Mouse (Mus musculus): ENCODE measurements around the gene Ptprd. TPM values are rescaled to one million over a fixed set of nuclear protein-coding genes. Genes with fewer than 3 reads are reported as not detected.

Gene Ptprd
- polyA plus RNA-seq, 1 experiment from 2014 or later = 57.1 TPM

- ATAC-seq (ENCODE audit: low FRiP score) = no peak
Observed at GRCm38 (mm10) chr4:77155037-77155436, 1056.7 kb downstream of the Ptprd start.

GRCm38 (mm10) chr4:77124852-77125251 lies 1086.9 kb downstream of the Ptprd start:
- no peak for ATAC-seq (ENCODE audit: low FRiP score)

More at GRCm38 (mm10) chr4:77155037-77155436, 1056.7 kb downstream of the Ptprd start:
- 95% methylated on average over 1 of the region's 1 CpGs for WGBS
- no peaks in the 10 kb centered on the region for H3K27me3 ChIP-seq
- H3K9ac ChIP-seq = no peak overlapping the region
- no peak overlapping the region for H3K4me2 ChIP-seq (replicated peaks)
- no peaks in the 10 kb centered on the region for H3K9me3 ChIP-seq (replicated peaks)
- no peaks in the 10 kb centered on the region for H3K36me3 ChIP-seq
- no peak overlapping the region for H3K27ac ChIP-seq
- no peak overlapping the region for H3K4me3 ChIP-seq
- H3K4me1 ChIP-seq = no peaks in the 10 kb centered on the region

GRCm38 (mm10) chr4:77110894-77111293 lies 1100.9 kb downstream of the Ptprd start:
- Histone ChIP-seq H3K4me1 (no peaks in the 10 kb centered on the region), H3K9me3 (replicated peaks) (no peaks in the 10 kb centered on the region), H3K9ac (no peak overlapping the region), H3K36me3 (no peaks in the 10 kb centered on the region), H3K27me3 (no peaks in the 10 kb centered on the region), H3K4me2 (replicated peaks) (no peak overlapping the region), H3K27ac (no peak overlapping the region), H3K4me3 (no peak overlapping the region)
- 79% methylated on average over 1 of the region's 1 CpGs for WGBS
- ATAC-seq (ENCODE audit: low FRiP score) = no peak

More at GRCm38 (mm10) chr4:77124852-77125251, 1086.9 kb downstream of the Ptprd start:
- no peaks in the 10 kb centered on the region for H3K9me3 ChIP-seq (replicated peaks)
- no peak overlapping the region for H3K27ac ChIP-seq
- H3K4me1 ChIP-seq = no peaks in the 10 kb centered on the region
- no peak overlapping the region for H3K4me2 ChIP-seq (replicated peaks)
- H3K27me3 ChIP-seq = no peaks in the 10 kb centered on the region
- H3K36me3 ChIP-seq = no peaks in the 10 kb centered on the region
- no peak overlapping the region for H3K4me3 ChIP-seq
- H3K9ac ChIP-seq = no peak overlapping the region
- WGBS = 92% methylated on average over 2 of the region's 2 CpGs

GRCm38 (mm10) chr4:77107291-77107690 lies 1104.5 kb downstream of the Ptprd start:
- H3K36me3 ChIP-seq = no peaks in the 10 kb centered on the region
- no peaks in the 10 kb centered on the region for H3K4me1 ChIP-seq
- no peak for ATAC-seq (ENCODE audit: low FRiP score)
- H3K4me3 ChIP-seq = no peak overlapping the region
- H3K27me3 ChIP-seq = no peaks in the 10 kb centered on the region
- no peak overlapping the region for H3K27ac ChIP-seq
- H3K4me2 ChIP-seq (replicated peaks) = no peak overlapping the region
- no peak overlapping the region for H3K9ac ChIP-seq
- H3K9me3 ChIP-seq (replicated peaks) = no peaks in the 10 kb centered on the region
- WGBS = 77% methylated on average over 2 of the region's 2 CpGs

- ATAC-seq (ENCODE audit: low FRiP score) = no peak
- 47% methylated on average over 3 of the region's 3 CpGs for WGBS
- H3K27me3 ChIP-seq = no peaks in the 10 kb centered on the region
Observed at GRCm38 (mm10) chr4:77083165-77083564, 1128.6 kb downstream of the Ptprd start.

GRCm38 (mm10) chr4:77077607-77078006 lies 1134.2 kb downstream of the Ptprd start:
- H3K27me3 ChIP-seq = no peaks in the 10 kb centered on the region
- ATAC-seq (ENCODE audit: low FRiP score) = peak; percentile 58
- no peak overlapping the region for H3K4me2 ChIP-seq (replicated peaks)
- H3K27ac ChIP-seq = no peak overlapping the region
- no peak overlapping the region for H3K4me3 ChIP-seq
- no peaks in the 10 kb centered on the region for H3K4me1 ChIP-seq
- WGBS = 51% methylated on average over 4 of the region's 4 CpGs
- H3K9me3 ChIP-seq (replicated peaks) = no peaks in the 10 kb centered on the region
- H3K9ac ChIP-seq = no peak overlapping the region
- H3K36me3 ChIP-seq = no peaks in the 10 kb centered on the region

More at GRCm38 (mm10) chr4:77083165-77083564, 1128.6 kb downstream of the Ptprd start:
- Histone ChIP-seq H3K36me3 (no peaks in the 10 kb centered on the region), H3K9me3 (replicated peaks) (no peaks in the 10 kb centered on the region), H3K4me1 (no peaks in the 10 kb centered on the region), H3K9ac (no peak overlapping the region), H3K4me2 (replicated peaks) (no peak overlapping the region), H3K27ac (no peak overlapping the region), H3K4me3 (no peak overlapping the region)

GRCm38 (mm10) chr4:77050536-77051207 lies 1161.1 kb downstream of the Ptprd start:
- no peaks in the 10 kb centered on the region for H3K27me3 ChIP-seq
- no peak overlapping the region for H3K4me2 ChIP-seq (replicated peaks)
- H3K4me3 ChIP-seq = no peak overlapping the region
- H3K27ac ChIP-seq = no peak overlapping the region
- no peaks in the 10 kb centered on the region for H3K4me1 ChIP-seq
- no peak overlapping the region for H3K9ac ChIP-seq
- no peaks in the 10 kb centered on the region for H3K36me3 ChIP-seq
- no peaks in the 10 kb centered on the region for H3K9me3 ChIP-seq (replicated peaks)
- WGBS = 70% methylated on average over 6 of the region's 6 CpGs
- ATAC-seq (ENCODE audit: low FRiP score) = no peak

GRCm38 (mm10) chr4:77004483-77004882 lies 1207.3 kb downstream of the Ptprd start:
- ATAC-seq (ENCODE audit: low FRiP score) = no peak
- H3K9ac ChIP-seq = no peak overlapping the region
- whole genome bisulfite sequencing = 86% methylated on average over 1 of the region's 1 CpGs

GRCm38 (mm10) chr4:76996172-76996571 lies 1215.6 kb downstream of the Ptprd start:
- WGBS = 96% methylated on average over 4 of the region's 4 CpGs
- Histone ChIP-seq H3K9me3 (replicated peaks) (no peaks in the 10 kb centered on the region), H3K4me2 (replicated peaks) (no peak overlapping the region), H3K9ac (no peak overlapping the region), H3K27ac (no peak overlapping the region), H3K36me3 (no peaks in the 10 kb centered on the region), H3K27me3 (no peaks in the 10 kb centered on the region), H3K4me3 (no peak overlapping the region), H3K4me1 (no peaks in the 10 kb centered on the region)
- ATAC-seq (ENCODE audit: low FRiP score) = no peak

More at GRCm38 (mm10) chr4:77004483-77004882, 1207.3 kb downstream of the Ptprd start:
- no peaks in the 10 kb centered on the region for H3K9me3 ChIP-seq (replicated peaks)
- H3K27ac ChIP-seq = no peak overlapping the region
- no peaks in the 10 kb centered on the region for H3K36me3 ChIP-seq
- H3K4me1 ChIP-seq = no peaks in the 10 kb centered on the region
- H3K27me3 ChIP-seq = no peaks in the 10 kb centered on the region
- no peak overlapping the region for H3K4me2 ChIP-seq (replicated peaks)
- no peak overlapping the region for H3K4me3 ChIP-seq

GRCm38 (mm10) chr4:76989961-76990360 lies 1221.8 kb downstream of the Ptprd start:
- no peak for ATAC-seq (ENCODE audit: low FRiP score)
- Histone ChIP-seq H3K36me3 (no peaks in the 10 kb centered on the region), H3K4me1 (no peaks in the 10 kb centered on the region), H3K9ac (no peak overlapping the region), H3K4me2 (replicated peaks) (no peak overlapping the region), H3K27me3 (no peaks in the 10 kb centered on the region), H3K9me3 (replicated peaks) (no peaks in the 10 kb centered on the region), H3K4me3 (no peak overlapping the region), H3K27ac (no peak overlapping the region)
- WGBS = 92% methylated on average over 1 of the region's 1 CpGs

GRCm38 (mm10) chr4:76977056-76977809 lies 1234.5 kb downstream of the Ptprd start:
- Histone ChIP-seq H3K4me1 (no peaks in the 10 kb centered on the region), H3K27ac (no peak overlapping the region), H3K36me3 (no peaks in the 10 kb centered on the region), H3K4me2 (replicated peaks) (no peak overlapping the region), H3K9me3 (replicated peaks) (no peaks in the 10 kb centered on the region), H3K4me3 (no peak overlapping the region), H3K9ac (no peak overlapping the region), H3K27me3 (no peaks in the 10 kb centered on the region)
- WGBS = 82% methylated on average over 3 of the region's 3 CpGs
- no peak for ATAC-seq (ENCODE audit: low FRiP score)

- Histone ChIP-seq H3K9me3 (replicated peaks) (no peaks in the 10 kb centered on the region), H3K27me3 (no peaks in the 10 kb centered on the region), H3K4me1 (no peaks in the 10 kb centered on the region), H3K27ac (no peak overlapping the region), H3K4me2 (replicated peaks) (no peak overlapping the region), H3K4me3 (no peak overlapping the region), H3K9ac (no peak overlapping the region), H3K36me3 (no peaks in the 10 kb centered on the region)
- 41% methylated on average over 3 of the region's 3 CpGs for WGBS
- ATAC-seq (ENCODE audit: low FRiP score) = no peak
Observed at GRCm38 (mm10) chr4:76948251-76948650, 1263.5 kb downstream of the Ptprd start.
